Mouse (Mus musculus) c-Kit-positive CD71-positive TER-119-negative erythroid progenitor cells, embryonic 14.5 days (primary cell): ENCODE measurements around the gene Sec14l4.
A peak's percentile ranks its signal among the peaks of the same experiment; 100 is the strongest.

Experiments used
- DNase-seq: peaks from one replicate; pipeline ENCODE4 v3.0.0-alpha.2; 2013; ENCODE audit warnings: low read depth

Sec14l4 gene

DNA sequence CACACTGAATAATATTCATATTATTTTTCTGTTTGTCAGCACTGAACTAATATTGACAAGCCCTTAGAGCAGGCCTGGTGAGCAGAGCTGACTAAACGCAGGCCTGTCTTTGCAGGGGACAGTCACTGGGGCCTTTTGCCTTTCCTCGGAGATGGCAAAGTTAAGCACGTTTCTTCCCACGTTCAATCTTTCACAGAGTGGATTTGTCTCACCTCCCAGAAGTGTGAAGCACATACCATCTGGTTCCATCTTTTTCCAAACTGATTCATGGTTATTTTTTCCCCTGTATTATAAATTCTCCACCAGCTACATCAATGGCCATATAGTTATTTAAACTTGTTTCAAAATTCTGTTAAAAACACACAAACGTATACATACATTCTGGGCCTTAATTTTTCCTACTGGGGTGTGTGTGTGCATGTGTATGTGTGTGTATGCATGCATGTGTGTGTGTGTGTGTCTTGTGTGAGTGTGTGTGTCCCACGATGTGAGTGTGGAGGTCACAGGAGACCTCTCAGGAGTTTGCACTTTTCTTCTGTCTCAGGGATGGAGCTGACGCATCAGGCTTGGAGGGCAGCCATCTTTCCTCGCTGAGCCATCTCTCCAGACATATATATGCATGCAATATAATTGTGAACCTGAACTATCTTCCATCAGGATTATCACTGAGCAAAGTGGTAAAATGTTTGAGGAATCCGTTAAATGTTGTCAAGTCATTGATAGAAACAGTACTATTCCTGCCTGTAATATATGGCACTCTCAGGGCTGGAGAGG lies 3.5 kb upstream of the Sec14l4 start:
- DNase-seq = no peak

DNA sequence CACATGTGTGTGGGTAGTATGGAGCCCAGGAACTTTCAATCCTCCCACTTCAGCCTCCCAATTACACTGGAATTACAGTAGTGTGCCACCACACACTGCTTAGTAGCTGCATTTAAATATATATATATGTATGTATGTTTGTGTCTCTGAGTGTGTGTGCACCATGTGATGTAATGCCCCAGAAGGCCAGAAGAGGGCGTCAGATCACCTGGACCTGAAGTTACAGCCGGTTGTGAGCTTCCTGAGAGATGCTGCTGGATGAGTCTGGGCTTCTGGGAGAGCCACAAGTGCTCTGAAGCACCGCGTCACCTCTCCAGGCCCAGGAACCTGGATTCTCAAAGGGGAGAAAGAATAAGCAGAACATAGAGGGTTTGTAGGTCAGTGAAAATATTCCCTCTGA lies 1.9 kb upstream of the Sec14l4 start:
- no peak for DNase-seq

- no peak for DNase-seq
These were observed 699 bp downstream of the Sec14l4 start for GRCm38 (mm10) chr11:4031961-4032360.

DNA sequence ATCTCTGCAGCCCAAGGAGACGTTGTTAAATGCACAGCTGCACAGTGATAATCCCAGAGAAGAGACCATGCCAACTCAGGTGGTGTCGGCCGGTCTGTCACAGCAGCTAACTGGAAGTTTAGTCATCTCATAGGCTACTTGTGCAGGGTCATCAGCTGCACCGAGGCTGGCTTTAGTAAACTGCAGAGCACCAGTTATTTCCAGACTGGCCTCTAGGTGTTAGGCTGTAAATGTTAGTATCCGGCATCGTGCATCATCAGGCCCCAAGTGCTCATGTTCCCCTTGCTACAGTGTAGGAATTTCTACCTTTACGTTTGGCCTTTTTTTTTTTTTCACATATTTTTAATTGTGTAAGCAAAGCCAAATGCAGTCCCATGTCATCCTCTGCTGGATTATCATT lies 2.2 kb downstream of the Sec14l4 start:
- no peak for DNase-seq

DNA sequence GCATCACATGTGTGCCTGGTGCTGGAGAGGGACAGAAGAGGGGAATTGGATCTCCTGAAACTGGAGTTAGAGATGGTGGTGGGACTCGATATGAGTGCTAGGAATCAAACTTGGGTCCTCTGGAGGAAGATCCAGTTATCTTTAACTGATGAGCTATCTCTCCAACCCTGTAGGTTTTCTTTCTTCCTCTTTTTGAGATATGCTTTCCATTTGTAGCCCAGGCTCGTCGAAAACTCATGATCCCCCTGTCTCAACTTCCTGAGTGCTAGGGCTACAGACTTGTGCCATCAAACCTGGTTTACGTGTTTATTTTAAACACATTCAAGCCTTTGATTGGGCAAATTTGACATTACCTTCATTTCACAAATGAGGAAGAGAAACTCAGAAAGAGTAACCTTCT lies 2.9 kb downstream of the Sec14l4 start:
- DNase-seq = no peak

DNA sequence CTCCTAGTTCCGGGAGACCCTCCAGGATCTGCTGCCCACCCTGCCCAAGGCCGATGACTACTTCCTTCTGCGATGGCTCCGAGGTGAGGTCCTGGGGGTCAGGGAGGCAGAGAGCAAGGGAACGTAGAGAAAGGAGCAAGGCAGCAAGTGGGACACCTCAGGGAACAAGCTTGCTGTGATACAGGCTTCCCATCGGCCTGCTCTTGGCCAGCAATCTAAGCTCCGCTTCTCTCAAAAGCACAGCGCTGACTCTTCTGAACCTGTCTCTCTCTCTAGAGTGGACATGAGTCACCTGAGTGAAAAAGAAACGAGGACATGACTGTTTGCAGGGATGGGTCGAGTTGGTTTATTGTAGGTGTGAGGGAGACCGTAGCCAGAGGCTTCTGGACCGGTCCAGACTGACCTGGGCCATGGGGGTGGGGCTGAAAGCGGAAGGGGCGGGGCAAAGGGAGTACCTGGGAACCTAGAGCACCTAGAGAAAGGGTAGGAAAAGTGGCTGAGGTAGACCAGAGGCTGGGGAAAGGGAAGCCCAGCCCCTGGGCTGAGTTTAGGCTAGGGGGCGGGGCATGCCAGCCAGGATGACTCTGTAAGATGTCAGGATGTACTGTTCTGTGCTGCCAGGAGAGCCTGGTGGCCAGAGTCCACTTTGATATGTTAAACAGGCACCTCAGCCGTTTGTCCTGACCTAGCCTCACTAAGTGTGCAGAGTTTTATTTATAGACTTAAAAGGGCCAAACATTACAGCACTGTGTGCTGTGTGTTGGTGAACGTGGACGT lies 4.0 kb downstream of the Sec14l4 start:
- no peak for DNase-seq

- DNase-seq = no peak
These were observed 4.7 kb downstream of the Sec14l4 start for GRCm38 (mm10) chr11:4035916-4036315.

GRCm38 (mm10) chr11:4036365-4037084 lies 5.3 kb downstream of the Sec14l4 start:
- DNase-seq = no peak

DNA sequence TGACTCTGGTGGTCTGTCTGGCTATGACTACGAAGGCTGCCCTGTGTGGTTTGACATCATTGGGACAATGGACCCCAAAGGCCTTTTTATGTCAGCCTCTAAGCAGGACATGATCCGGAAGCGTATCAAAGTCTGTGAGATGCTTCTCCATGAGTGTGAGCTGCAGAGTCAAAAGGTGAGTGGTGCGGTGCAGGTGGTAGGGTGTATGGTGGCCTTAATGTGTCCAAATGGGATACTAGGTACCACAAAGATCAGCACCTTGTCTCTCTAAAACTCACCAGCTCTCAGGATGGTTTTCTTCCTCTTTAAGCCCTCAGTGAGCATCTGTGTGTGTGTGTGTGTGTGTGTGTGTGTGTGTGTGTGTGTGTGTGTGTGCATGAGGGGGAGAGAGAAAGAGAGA lies 8.7 kb downstream of the Sec14l4 start:
- DNase-seq = no peak

DNA sequence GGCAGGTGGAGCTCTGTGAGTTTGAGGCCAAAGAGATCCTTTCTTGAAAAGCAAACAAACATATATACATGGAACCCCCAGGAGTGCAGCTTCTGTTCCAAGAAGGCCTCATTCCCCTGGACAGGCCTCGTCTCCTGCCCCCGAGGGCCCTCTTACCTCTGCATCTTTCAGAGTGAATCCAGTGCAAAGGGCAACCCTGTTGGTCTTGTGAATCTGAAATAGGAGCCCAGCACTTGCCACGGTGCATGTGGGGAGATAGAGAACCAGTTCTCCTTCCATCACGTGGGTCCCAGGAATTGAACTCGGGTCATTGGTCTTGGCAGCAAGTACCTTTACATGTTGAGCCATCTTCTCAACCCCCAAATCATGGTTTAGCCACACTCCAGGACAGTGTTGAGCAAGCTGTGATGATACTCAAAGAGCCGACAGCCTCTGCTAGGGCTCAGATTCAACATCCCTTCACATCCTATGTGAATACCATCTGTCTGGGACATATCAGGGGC lies 9.9 kb downstream of the Sec14l4 start:
- DNase-seq = no peak

GRCm38 (mm10) chr11:4043081-4043480 lies 11.8 kb downstream of the Sec14l4 start:
- no peak for DNase-seq

DNA sequence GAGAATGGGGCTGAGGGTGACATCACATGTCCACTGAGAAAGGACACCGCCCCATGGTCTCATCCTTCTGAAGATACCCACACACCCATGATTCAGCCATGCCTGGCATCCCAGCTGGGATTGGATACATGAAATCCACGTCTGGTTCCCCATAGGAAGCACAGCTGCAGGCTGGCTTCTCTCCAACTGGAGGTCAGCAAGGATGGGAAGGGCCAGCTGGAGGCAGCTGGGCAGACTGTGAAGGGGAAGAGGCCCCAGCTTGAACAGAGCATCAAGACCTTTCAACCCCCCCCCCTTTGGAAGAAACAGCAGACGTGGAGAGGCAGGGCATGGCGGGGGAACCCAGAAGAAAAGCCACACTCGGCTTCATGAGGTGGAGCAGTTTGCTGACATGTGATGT lies 15.3 kb downstream of the Sec14l4 start:
- DNase-seq = no peak

- DNase-seq = no peak
These were observed 16.5 kb downstream of the Sec14l4 start for GRCm38 (mm10) chr11:4047766-4048165.

DNA sequence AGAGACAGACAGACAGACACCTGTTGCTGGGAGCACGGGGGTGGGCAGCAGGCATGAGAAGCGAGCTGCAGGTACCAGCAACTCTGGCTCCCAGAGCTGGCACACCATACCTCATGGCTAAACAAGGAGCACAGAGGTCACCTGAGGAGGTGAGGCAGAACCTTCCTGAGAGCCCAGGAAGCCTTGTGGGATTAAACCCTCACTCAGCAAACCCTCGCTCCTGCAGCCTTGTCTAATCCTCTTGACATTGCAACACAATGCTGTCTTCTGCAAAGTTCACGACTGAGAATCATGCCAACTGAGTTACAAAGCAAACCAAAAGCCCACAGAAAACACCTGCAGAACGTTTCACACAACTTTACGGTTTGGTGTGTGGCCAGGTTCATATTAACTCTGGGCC lies 17.2 kb downstream of the Sec14l4 start:
- DNase-seq = no peak

DNA sequence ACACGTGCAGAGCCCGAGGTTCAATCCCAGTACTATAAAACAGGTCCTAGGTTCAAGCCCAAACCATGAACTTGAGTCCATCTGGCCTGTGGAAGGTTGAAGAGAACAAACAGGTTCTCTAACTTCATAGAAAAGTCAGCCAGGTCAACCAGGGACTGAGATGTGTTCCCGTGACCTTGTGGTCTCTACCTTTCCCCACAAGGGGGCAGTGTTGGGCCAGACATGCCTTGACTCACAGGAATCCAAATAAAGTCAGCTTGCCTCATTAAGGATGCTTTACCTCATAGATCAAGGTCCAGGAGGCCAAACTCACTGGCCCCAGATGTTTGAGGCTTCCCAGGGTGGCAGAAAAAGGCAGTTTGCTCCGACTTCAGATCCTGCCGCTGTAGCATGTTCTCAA lies 22.3 kb downstream of the Sec14l4 start:
- peak; percentile 59 for DNase-seq

- no peak for DNase-seq
These were observed 29.8 kb downstream of the Sec14l4 start for GRCm38 (mm10) chr11:4060866-4061575.

DNA sequence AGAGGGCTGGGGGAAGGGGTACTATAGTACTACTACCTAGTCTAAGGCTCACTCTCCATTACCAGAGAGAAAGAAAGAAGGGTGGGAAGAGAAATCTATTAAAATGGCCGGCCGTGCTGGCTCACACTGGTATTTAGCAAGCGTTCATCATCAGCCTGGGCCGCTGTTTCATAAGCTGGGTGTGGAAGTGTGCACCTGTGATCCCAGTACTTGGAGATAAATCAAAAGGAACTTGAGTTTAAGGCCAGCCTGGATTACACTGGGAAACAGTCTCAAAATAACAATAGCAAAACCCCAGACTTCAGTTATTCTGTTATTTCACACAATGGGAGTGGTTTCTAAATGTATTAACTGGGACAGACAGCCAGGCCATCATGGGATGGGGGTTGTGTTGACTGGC lies 31.3 kb downstream of the Sec14l4 start:
- DNase-seq = no peak

DNA sequence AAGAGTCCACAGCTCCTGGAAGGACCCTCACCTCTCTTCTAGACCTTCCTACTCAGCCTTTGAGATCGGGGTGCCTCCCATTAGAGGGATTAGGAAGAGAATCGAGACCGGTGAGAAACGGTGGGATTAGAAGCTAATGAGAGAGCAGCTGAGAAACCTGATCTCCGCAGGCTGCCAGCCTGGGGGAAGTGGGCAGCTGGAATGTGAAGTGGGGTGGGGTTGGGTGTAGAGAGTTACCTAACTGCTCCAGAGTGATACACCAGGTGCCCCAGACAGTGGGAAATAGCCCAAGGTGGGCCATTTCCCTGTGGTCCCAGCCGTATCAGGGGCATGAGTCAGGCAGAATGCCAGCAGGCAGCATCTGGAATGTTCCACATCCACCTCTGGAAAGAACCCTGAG lies 31.7 kb downstream of the Sec14l4 start:
- no peak for DNase-seq

DNA sequence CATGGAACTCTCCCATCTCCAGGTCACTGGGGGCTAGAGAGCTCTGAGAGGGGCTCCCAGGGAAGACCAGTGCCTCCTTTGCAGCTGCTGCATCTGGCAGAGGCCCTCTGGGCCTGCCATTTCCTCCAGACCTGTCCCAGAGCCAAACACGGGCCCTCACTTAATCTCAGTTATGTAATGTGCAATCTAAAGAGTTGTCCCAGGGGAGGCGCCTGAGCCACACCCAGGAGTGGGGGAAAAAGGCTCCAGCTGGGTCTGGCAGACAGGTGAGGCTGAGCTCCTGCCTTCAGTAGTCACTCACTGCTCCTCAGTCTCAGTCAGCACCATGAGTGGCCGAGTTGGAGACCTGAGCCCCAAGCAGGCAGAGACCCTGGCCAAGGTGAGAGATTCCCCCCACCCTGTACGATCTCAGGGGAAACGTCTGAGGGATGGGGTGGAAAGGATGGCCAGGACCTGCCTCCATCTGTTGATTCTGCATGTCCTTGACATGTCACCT lies 33.4 kb downstream of the Sec14l4 start, which contains the start of gene Sec14l3:
Gene Sec14l3, plus strand, starts transcription at position 215 of the 496 bp plus-strand sequence.
- no peak for DNase-seq

GRCm38 (mm10) chr11:4069664-4070063 lies 38.4 kb downstream of the Sec14l4 start:
- DNase-seq = no peak

- DNase-seq = peak; percentile 48
These were observed 45.4 kb downstream of the Sec14l4 start for GRCm38 (mm10) chr11:4076633-4077032.
